Mouse (Mus musculus) stomach, embryonic 16.5 days (tissue): ENCODE data around the gene Medag. TPM values are rescaled to one million over a fixed set of nuclear protein-coding genes. Genes with fewer than 3 reads are reported as not detected.

Experiments
- ATAC-seq: fragments of 200-750 bp; cut with Nextera tagmentation; 2 replicates; pipeline ENCODE4 v1.8.0; 2017; ENCODE audit warnings: moderate number of reproducible peaks, moderate TSS enrichment; ENCODE audit not compliant: insufficient read depth, low FRiP score
- H3K27ac ChIP-seq: fragments of 300-500 bp; sonication (generic); 2 replicates; pipeline ENCODE4 v1.5.1; 2014; ENCODE audit warnings: low read length
- H3K27me3 ChIP-seq: fragments of 300-500 bp; sonication (generic); 2 replicates; pipeline ENCODE4 v1.6.1; 2014; ENCODE audit warnings: low read length, control low read depth, mixed read lengths; ENCODE audit not compliant: control insufficient read depth, insufficient read depth
- H3K36me3 ChIP-seq: fragments of 300-500 bp; sonication (generic); 2 replicates; pipeline ENCODE4 v1.6.1; 2014; ENCODE audit warnings: low read length; ENCODE audit not compliant: control insufficient read depth, insufficient read depth
- H3K4me1 ChIP-seq: fragments of 300-500 bp; sonication (generic); 2 replicates; pipeline ENCODE4 v1.6.1; 2014; ENCODE audit warnings: low read length, control low read depth, mixed read lengths; ENCODE audit not compliant: control insufficient read depth, insufficient read depth
- H3K4me2 ChIP-seq: fragments of 300-500 bp; sonication (generic); 2 replicates; pipeline ENCODE4 v1.6.1; 2014; ENCODE audit warnings: low read depth, low read length, mixed read lengths
- H3K4me3 ChIP-seq: fragments of 300-500 bp; sonication (generic); replicated peaks from 2 replicates; pipeline ENCODE4 v1.5.1; 2014; ENCODE audit warnings: mild to moderate bottlenecking, low read length
- H3K9ac ChIP-seq: fragments of 300-500 bp; sonication (generic); 2 replicates; pipeline ENCODE4 v1.6.1; 2014; ENCODE audit warnings: low read length
- H3K9me3 ChIP-seq: fragments of 300-500 bp; sonication (generic); replicated peaks from 2 replicates; pipeline ENCODE4 v1.6.1; 2016; ENCODE audit warnings: low read length, control low read depth; ENCODE audit not compliant: control insufficient read depth
- WGBS: fragments of 180-500 bp; shearing (Covaris S2); extraction: QIAGEN DNeasy Blood & Tissue Kit; methylation state at CpG from one replicate; pipeline ENCODE4 v1.1.7; 2014; 5-methylcytosine and 5-hydroxymethylcytosine counted together
- polyA plus RNA-seq: library from polyadenylated mRNA; unstranded; fragments of >200 nt; fragmentation: Nextera tagmentation; extraction: Ambion mirVana; gene quantifications from 2 replicates; pipeline ENCODE4 v1.2.1, GENCODE M21; 2015

Medag gene
- polyA plus RNA-seq, 1 experiment from 2014 or later, result 4.4 TPM

DNA sequence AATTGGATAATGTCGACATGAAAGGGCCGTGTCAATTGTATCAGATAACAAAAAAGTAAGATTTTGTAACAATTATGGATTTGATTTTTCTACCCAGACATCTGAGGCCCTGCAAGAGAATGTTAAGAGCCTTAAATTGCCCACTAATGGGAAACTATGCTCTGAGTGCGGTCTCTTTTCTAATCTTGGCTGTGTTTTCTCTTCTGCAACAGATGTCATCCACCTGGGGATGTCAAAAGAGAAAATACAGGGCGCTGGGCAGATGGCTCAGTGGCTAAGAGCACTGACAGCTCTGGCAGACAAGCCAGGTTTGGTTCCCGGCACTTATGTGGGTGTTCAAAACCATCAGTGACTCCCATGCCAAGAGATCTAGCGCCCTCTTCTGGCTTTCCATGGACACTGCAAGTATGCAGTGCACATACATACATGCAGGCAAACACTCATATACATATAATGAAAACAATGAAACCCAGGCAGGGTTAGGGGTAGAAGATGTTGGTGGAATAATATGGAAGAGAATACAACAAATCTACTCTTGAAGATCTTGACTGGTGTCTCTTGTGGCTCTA is 19.0 kb upstream of the Medag start:
- Histone ChIP-seq H3K4me1 (peaks cover 24% of the 10 kb centered on the region), H3K4me2 (no peak overlapping the region), H3K9ac (no peak overlapping the region), H3K9me3 (0 out of 2 replicates have a peak, but pooled peaks cover 4% of the 10 kb centered on the region), H3K36me3 (no peaks in the 10 kb centered on the region), H3K27me3 (no peaks in the 10 kb centered on the region), H3K4me3 (no peak overlapping the region), H3K27ac (peak overlapping the region; percentile 53)
- no peak for ATAC-seq
- 38% methylated on average over 6 of the region's 6 CpGs for WGBS

DNA sequence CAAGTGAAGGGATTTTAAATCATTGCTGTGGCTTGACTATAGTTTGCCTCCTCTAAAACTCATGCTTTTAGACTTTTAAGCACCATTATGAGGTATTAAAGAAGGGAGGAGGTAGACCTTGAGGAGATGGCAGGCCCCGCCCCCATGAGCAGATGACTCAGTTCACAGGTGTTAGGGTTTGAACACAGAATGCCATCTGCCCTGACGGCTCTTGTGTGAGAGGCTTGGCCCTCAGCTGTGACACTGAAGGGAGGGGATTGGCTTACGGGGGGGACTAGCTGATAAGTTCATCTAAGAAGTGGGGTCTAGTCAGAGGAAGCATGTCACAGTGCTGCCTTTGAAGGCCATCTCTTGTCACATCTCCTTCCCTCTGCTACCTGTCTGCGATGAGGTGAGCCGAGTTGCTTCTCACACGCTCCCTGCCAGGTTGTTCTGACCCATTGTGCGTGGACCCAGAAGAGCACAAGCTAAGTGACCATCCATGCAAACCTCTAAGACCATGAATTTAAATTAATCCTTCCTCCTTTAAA is 10.0 kb upstream of the Medag start:
- H3K36me3 ChIP-seq, result no peaks in the 10 kb centered on the region
- ATAC-seq, result no peak
- peaks cover 4% of the 10 kb centered on the region; the same call in 1 of the 2 replicates for H3K4me1 ChIP-seq
- H3K9ac ChIP-seq, result no peak overlapping the region
- H3K27ac ChIP-seq, result no peak overlapping the region
- no peaks in the 10 kb centered on the region for H3K27me3 ChIP-seq
- no peak overlapping the region for H3K4me3 ChIP-seq
- 86% methylated on average over 7 of the region's 7 CpGs for WGBS
- no peak overlapping the region for H3K4me2 ChIP-seq
- no peaks in the 10 kb centered on the region; the same call in 1 of the 2 replicates for H3K9me3 ChIP-seq

DNA sequence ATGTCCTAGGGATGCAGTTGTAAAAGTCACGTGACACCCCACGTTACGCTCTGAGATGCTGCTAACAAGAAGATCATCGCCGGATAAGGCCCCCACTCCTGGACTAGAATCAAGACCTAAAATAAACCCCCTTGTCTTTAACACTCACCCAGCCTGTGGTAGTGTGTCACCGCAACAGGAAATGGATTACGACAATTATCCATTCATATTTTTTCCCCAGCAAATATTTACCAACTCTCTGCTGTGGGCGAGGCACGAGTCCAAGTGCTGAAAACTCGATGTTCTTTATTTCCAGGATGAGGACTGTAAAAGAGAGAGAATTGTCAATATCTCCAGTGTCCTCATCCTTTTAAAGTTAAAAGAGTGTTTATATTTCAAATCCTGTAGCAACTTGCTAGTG is 9.5 kb upstream of the Medag start:
- no peak for ATAC-seq
- no peaks in the 10 kb centered on the region for H3K27me3 ChIP-seq
- 61% methylated on average over 10 of the region's 10 CpGs for WGBS

DNA sequence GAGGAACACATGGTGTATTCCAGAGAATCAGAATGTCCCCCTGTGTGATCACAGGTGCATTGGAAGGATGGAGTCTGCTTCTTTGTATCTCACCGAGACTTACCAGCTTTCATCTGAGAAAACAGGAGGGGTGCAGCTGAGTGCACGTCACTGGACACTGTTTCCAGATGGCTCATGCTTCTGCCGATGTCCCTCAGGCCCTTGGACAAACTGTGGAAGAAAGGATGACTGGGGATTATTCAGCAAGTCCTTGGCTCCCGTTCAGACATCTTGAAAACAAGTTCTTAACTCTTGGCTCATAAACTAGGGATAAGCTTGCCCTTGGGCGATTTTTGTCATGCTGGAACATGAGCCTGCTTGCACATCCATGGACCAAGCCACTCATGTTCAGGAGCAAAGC is 8.2 kb upstream of the Medag start:
- WGBS, result 54% methylated on average over 5 of the region's 5 CpGs

More for the DNA sequence above, 9.5 kb upstream of the Medag start:
- H3K36me3 ChIP-seq, result no peaks in the 10 kb centered on the region
- H3K4me2 ChIP-seq, result no peak overlapping the region
- H3K4me3 ChIP-seq, result no peak overlapping the region
- no peak overlapping the region for H3K27ac ChIP-seq
- H3K4me1 ChIP-seq, result peaks cover 4% of the 10 kb centered on the region; the same call in 1 of the 2 replicates
- H3K9me3 ChIP-seq, result no peaks in the 10 kb centered on the region; the same call in 1 of the 2 replicates
- no peak overlapping the region for H3K9ac ChIP-seq

DNA sequence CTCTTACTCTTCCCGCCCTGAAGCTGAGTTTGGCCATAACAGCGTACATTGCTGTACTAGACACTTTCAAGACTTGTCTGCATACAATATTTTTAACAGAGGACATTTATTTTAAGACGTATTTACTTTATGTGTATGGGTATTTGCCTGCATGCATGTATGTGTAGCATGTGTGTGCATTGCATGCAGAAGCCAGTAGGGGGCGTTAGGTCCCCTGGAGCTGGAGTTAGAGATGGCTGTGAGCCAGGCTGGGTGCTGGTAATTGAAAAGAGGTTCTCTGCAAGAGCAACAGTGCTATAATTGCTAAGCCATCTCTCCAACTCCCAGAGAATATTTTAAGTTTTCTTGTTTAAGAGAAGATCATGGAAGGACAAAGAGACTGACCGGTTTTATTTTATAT is 6.8 kb upstream of the Medag start:
- Histone ChIP-seq H3K9me3 (no peaks in the 10 kb centered on the region; the same call in 1 of the 2 replicates), H3K27me3 (no peaks in the 10 kb centered on the region), H3K27ac (no peak overlapping the region), H3K4me2 (no peak overlapping the region), H3K4me1 (no peaks in the 10 kb centered on the region), H3K9ac (no peak overlapping the region), H3K4me3 (no peak overlapping the region), H3K36me3 (no peaks in the 10 kb centered on the region)
- ATAC-seq, result no peak
- 78% methylated on average over 5 of the region's 5 CpGs for WGBS

More for the DNA sequence above, 8.2 kb upstream of the Medag start:
- 0 out of 2 replicates have a peak, but pooled peaks have one; percentile 35 for ATAC-seq
- no peak overlapping the region for H3K4me2 ChIP-seq
- H3K27me3 ChIP-seq, result no peaks in the 10 kb centered on the region
- no peak overlapping the region for H3K4me3 ChIP-seq
- H3K27ac ChIP-seq, result peak overlapping the region; percentile 51; the same call in 1 of the 2 replicates
- H3K9me3 ChIP-seq, result no peaks in the 10 kb centered on the region; the same call in 1 of the 2 replicates
- no peak overlapping the region for H3K9ac ChIP-seq
- peaks cover 4% of the 10 kb centered on the region; the same call in 1 of the 2 replicates for H3K4me1 ChIP-seq
- H3K36me3 ChIP-seq, result no peaks in the 10 kb centered on the region

DNA sequence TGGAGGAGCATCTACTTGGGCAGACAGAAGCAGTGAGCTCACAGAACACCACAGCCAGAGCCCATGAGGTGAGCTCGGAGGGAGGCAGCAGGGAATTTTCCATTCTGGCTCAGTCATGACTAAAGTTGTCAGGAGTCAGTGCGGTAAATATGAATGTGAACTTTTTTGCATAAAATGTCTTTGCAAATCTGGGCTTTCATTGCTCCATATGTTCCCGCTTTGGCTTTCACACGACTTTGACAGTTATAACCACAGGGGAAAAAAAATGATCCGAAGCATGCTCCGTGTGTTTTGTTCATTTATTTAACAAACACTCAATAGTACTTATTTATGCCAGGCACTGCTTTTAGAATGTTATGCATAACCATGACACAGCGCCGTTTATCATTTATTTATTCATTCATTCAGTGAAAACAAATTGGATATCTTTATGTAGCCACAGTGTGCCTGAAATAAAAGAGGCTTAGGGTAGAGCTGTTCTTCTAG is 4.7 kb upstream of the Medag start:
- ATAC-seq, result no peak
- Histone ChIP-seq H3K4me2 (no peak overlapping the region), H3K9me3 (no peaks in the 10 kb centered on the region; the same call in 1 of the 2 replicates), H3K9ac (no peak overlapping the region), H3K4me1 (peaks cover 8% of the 10 kb centered on the region; the same call in 1 of the 2 replicates), H3K27me3 (0 out of 2 replicates have a peak, but pooled peaks cover 5% of the 10 kb centered on the region), H3K4me3 (no peak overlapping the region), H3K27ac (no peak overlapping the region), H3K36me3 (no peaks in the 10 kb centered on the region)
- WGBS, result 62% methylated on average over 8 of the region's 8 CpGs

DNA sequence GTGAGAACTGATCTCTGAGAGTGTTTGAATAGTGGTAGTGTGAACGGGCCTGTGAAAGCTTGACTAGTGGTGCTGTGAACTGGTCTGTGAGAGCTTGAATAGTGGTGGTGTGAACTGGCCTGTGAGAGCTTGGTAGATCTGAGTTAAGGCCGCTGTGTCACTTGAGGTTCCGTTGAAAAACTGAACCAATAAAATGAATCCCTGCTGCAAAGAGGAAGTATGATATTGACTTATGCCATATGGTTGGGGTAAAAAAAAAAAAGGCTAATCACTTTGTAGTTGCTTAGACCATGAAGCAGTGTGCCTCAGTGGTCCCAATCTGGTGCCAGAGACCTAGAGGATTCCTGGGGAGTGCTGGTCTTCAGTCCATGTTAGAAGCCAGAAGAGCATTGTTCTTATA is 2.0 kb upstream of the Medag start:
- H3K4me2 ChIP-seq, result no peak overlapping the region
- H3K27me3 ChIP-seq, result peaks cover 8% of the 10 kb centered on the region; the same call in 1 of the 2 replicates
- WGBS, result 90% methylated on average over 3 of the region's 3 CpGs
- H3K4me1 ChIP-seq, result peaks cover 13% of the 10 kb centered on the region; the same call in 1 of the 2 replicates
- no peak overlapping the region for H3K4me3 ChIP-seq
- no peaks in the 10 kb centered on the region for H3K36me3 ChIP-seq
- no peaks in the 10 kb centered on the region; the same call in 1 of the 2 replicates for H3K9me3 ChIP-seq
- no peak overlapping the region for H3K27ac ChIP-seq
- ATAC-seq, result no peak
- H3K9ac ChIP-seq, result no peak overlapping the region

DNA sequence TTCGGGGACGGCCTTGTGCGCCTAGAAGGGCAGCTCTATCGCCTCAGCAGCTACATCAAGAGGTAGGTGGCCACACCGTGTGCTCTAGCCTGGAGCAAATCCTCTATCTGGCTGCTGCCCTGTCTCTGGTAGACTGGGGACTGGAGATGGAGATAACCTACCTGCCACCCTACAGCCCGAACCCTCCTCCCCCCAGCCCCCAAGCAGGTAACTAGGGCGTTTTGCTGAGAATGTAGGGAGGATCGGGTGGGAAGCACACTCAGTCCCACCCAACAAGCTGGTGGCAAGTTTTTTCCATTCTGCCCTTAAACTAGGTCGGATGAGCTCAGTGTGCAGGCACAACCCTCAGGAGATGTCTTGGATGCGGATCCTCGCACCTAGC is 636 bp downstream of the Medag start:
- Histone ChIP-seq H3K9ac (peak overlapping the region; percentile 74), H3K27me3 (peaks cover 8% of the 10 kb centered on the region; the same call in 1 of the 2 replicates), H3K4me3 (peak overlapping the region; percentile 47), H3K4me1 (peaks cover 13% of the 10 kb centered on the region; the same call in 1 of the 2 replicates), H3K36me3 (no peaks in the 10 kb centered on the region), H3K9me3 (no peaks in the 10 kb centered on the region), H3K4me2 (peak overlapping the region; percentile 66), H3K27ac (no peak overlapping the region; the same call in 1 of the 2 replicates)
- 35% methylated on average over 11 of the region's 11 CpGs for WGBS
- ATAC-seq, result no peak

DNA sequence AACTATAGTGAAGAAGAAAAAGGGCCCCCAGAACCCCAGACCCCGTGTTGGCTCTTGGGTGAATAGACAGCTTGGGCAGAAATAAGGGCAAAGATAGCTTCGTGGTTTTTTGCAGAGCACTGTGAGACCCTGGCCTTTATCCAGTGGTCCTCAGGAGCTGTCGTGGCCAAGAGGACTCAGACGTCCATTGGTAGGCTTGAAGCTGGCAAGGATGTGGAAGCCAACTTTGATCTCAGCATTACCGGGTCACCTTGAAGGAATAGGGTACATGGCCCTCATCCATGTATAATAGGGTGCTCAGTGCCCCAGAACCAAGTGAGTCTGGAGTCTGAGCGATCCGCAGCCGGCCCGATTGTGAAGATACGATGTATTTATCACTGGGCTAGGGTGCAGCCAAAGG is 1.1 kb downstream of the Medag start:
- Histone ChIP-seq H3K9ac (no peak overlapping the region), H3K36me3 (no peaks in the 10 kb centered on the region), H3K4me2 (peak overlapping the region; percentile 66), H3K27ac (no peak overlapping the region), H3K9me3 (no peaks in the 10 kb centered on the region), H3K27me3 (peaks cover 8% of the 10 kb centered on the region; the same call in 1 of the 2 replicates), H3K4me1 (peaks cover 13% of the 10 kb centered on the region; the same call in 1 of the 2 replicates), H3K4me3 (peak overlapping the region; percentile 47)
- ATAC-seq, result no peak
- 83% methylated on average over 10 of the region's 10 CpGs for WGBS
